Mouse (Mus musculus) lung, embryonic 16.5 days (tissue): ENCODE results near the gene Lsm12. TPM values are rescaled to one million over a fixed set of nuclear protein-coding genes. Genes with fewer than 3 reads are reported as not detected.
A peak's percentile ranks its signal among the peaks of the same experiment; 100 is the strongest.

Experiments used
- ATAC-seq: fragments of 200-750 bp; cut with Nextera tagmentation; 2 replicates; pipeline ENCODE4 v1.8.0; 2017; ENCODE audit warnings: low read depth, mild to moderate bottlenecking, moderate library complexity
- H3K27ac ChIP-seq: fragments of 300-500 bp; sonication (generic); 2 replicates; pipeline ENCODE4 v1.5.1; 2014; ENCODE audit warnings: mild to moderate bottlenecking, control low read depth, low read length
- H3K27me3 ChIP-seq: fragments of 300-500 bp; sonication (generic); 2 replicates; pipeline ENCODE4 v1.6.1; 2014; ENCODE audit warnings: low read depth, low read length, mixed read lengths; ENCODE audit not compliant: control insufficient read depth, insufficient read depth
- H3K36me3 ChIP-seq: fragments of 300-500 bp; sonication (generic); 2 replicates; pipeline ENCODE4 v1.6.1; 2014; ENCODE audit warnings: low read length; ENCODE audit not compliant: control insufficient read depth, insufficient read depth
- H3K4me1 ChIP-seq: fragments of 300-500 bp; sonication (generic); replicated peaks from 2 replicates; pipeline ENCODE4 v1.6.1; 2014; ENCODE audit warnings: low read length, mixed read lengths; ENCODE audit not compliant: control insufficient read depth, insufficient read depth
- H3K4me2 ChIP-seq: fragments of 300-500 bp; sonication (generic); 2 replicates; pipeline ENCODE4 v1.6.1; 2014; ENCODE audit warnings: low read depth, low read length, control low read depth
- H3K4me3 ChIP-seq: fragments of 300-500 bp; sonication (generic); 2 replicates; pipeline ENCODE4 v1.5.1; 2014; ENCODE audit warnings: mild to moderate bottlenecking, low read length, control low read depth
- H3K9ac ChIP-seq: fragments of 300-500 bp; sonication (generic); 2 replicates; pipeline ENCODE4 v1.6.1; 2014; ENCODE audit warnings: low read length, control low read depth
- H3K9me3 ChIP-seq: fragments of 300-500 bp; sonication (generic); 2 replicates; pipeline ENCODE4 v1.6.1; 2016; ENCODE audit warnings: low read length; ENCODE audit not compliant: control insufficient read depth
- WGBS: fragments of 180-500 bp; shearing (Covaris S2); extraction: QIAGEN DNeasy Blood & Tissue Kit; methylation state at CpG from one replicate; pipeline ENCODE4 v1.1.7; 2014; 5-methylcytosine and 5-hydroxymethylcytosine counted together
- polyA plus RNA-seq: library from polyadenylated mRNA; unstranded; fragments of >200 nt; fragmentation: Nextera tagmentation; extraction: Ambion mirVana; gene quantifications from 2 replicates; pipeline ENCODE4 v1.2.1, GENCODE M21; 2015

The Lsm12 gene
- polyA plus RNA-seq, 1 experiment from 2014 or later: 130 TPM

- no peaks in the 10 kb centered on the region for H3K9me3 ChIP-seq
- no peak overlapping the region; the same call in 1 of the 2 replicates for H3K9ac ChIP-seq
- no peak overlapping the region for H3K4me3 ChIP-seq
- WGBS: 51% methylated on average over 5 of the region's 5 CpGs
- no peak overlapping the region; the same call in 1 of the 2 replicates for H3K4me2 ChIP-seq
- H3K36me3 ChIP-seq: 0 out of 2 replicates have a peak, but pooled peaks cover 2% of the 10 kb centered on the region
- H3K27me3 ChIP-seq: no peaks in the 10 kb centered on the region
- peak overlapping the region; percentile 25 for H3K27ac ChIP-seq
- ATAC-seq: no peak
- peaks cover 67% of the 10 kb centered on the region for H3K4me1 ChIP-seq
These were observed 40.1 kb upstream of the Lsm12 start for GRCm38 (mm10) chr11:102225221-102225620.

DNA sequence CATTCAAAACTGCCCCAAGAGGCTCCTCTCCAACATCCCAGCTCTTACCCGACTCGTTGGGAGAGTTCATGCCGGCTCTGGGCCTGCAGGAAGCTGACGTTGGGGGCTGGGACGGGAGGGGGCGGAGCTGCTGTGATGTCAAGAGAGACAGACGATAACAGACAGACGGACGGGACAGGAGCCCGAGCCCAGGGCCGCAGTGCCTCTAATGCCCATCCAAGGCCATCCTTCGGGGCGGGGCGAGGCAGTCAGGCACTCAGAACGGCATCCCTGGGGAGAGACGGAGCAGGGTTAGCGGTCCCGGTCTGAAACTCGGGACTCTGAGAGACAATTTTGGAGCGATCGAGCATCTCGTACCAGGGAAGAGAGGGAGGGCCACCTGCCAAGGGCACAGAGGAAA is 39.6 kb upstream of the Lsm12 start:
- H3K27me3 ChIP-seq: no peaks in the 10 kb centered on the region
- H3K27ac ChIP-seq: no peak overlapping the region
- no peaks in the 10 kb centered on the region for H3K9me3 ChIP-seq
- peaks cover 72% of the 10 kb centered on the region for H3K4me1 ChIP-seq
- 0 out of 2 replicates have a peak, but pooled peaks cover 2% of the 10 kb centered on the region for H3K36me3 ChIP-seq
- H3K4me3 ChIP-seq: peak overlapping the region; percentile 19; the same call in 1 of the 2 replicates
- WGBS: 11% methylated on average over 22 of the region's 22 CpGs
- 0 out of 2 replicates have a peak, but pooled peaks have one; percentile 2 for ATAC-seq
- H3K9ac ChIP-seq: peak overlapping the region; percentile 40
- peak overlapping the region; percentile 51 for H3K4me2 ChIP-seq

DNA sequence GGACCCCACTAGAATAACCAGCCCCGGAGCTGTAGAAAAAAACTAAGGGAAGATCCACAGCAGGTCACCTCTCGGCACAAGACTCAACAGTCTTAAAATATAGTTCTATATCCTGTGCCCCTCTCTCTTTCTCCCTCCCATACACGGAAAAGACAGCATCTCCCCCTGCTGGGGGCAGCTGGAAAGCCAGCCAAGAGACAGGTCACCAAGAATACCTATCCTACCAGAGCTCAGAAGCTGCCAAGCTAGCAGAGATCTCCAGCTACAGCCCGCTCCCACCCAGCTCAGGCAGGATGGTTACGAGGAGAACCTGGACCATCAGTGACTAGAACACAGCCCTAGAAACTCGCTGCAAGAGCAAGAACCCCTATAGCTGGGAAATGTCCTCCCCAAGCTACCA is 38.1 kb upstream of the Lsm12 start:
- WGBS: 35% methylated on average over 6 of the region's 6 CpGs
- Histone ChIP-seq H3K36me3 (0 out of 2 replicates have a peak, but pooled peaks cover 2% of the 10 kb centered on the region), H3K27me3 (no peaks in the 10 kb centered on the region), H3K4me3 (no peak overlapping the region), H3K9me3 (no peaks in the 10 kb centered on the region), H3K4me2 (no peak overlapping the region), H3K27ac (no peak overlapping the region), H3K9ac (no peak overlapping the region), H3K4me1 (peaks cover 77% of the 10 kb centered on the region)
- ATAC-seq: no peak

DNA sequence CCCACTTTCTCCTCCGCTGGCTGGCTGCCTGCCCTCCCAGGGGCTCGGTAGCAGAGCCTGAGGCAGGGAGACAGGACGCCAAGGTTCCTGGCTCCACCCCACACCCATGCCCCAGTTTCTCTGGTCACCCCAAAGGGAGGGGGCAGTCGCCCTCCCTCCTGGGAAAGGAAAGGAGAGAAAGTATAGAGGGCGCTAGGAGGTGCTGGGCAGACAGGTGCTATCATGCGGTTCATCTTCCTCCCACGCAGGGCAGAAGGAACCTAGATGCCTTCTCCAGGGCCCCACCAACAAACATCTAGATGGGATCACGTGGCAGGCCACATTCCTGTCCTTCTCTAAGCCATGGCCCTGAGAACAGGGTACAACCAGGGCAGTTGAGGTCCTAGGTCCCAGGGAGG is 36.9 kb upstream of the Lsm12 start:
- no peak overlapping the region for H3K4me3 ChIP-seq
- H3K4me1 ChIP-seq: peaks cover 77% of the 10 kb centered on the region
- no peak overlapping the region for H3K27ac ChIP-seq
- H3K27me3 ChIP-seq: no peaks in the 10 kb centered on the region
- 51% methylated on average over 8 of the region's 8 CpGs for WGBS
- ATAC-seq: no peak
- H3K4me2 ChIP-seq: no peak overlapping the region
- peak overlapping the region; percentile 14; the same call in 1 of the 2 replicates for H3K9ac ChIP-seq
- no peaks in the 10 kb centered on the region for H3K9me3 ChIP-seq
- H3K36me3 ChIP-seq: 0 out of 2 replicates have a peak, but pooled peaks cover 2% of the 10 kb centered on the region

GRCm38 (mm10) chr11:102221243-102221953 is 36.3 kb upstream of the Lsm12 start:
- Histone ChIP-seq H3K27me3 (no peaks in the 10 kb centered on the region), H3K4me3 (no peak overlapping the region), H3K36me3 (0 out of 2 replicates have a peak, but pooled peaks cover 2% of the 10 kb centered on the region), H3K4me1 (peaks cover 76% of the 10 kb centered on the region), H3K27ac (no peak overlapping the region), H3K9me3 (no peaks in the 10 kb centered on the region), H3K4me2 (no peak overlapping the region), H3K9ac (peak overlapping the region; percentile 14; the same call in 1 of the 2 replicates)
- ATAC-seq: no peak
- 80% methylated on average over 8 of the region's 8 CpGs for WGBS

DNA sequence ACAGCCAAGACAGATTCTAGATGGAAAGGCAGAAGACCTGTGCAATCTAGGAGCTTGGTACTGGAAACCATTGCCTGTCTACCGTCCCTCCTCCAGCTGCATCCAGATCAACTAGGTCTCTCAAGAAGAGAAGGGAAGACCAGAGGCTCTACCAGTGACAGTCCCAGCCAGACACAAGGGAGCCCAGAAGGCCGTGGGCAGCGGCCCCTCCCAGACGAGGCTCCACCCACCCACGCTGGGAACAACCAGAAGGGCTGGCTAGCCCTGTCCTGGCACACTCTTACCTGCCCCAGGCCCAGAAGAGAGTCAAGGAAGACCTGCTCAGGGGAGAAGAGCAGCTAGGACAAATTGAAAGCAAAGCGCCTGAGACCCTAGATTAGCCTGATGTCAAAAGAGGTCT is 35.4 kb upstream of the Lsm12 start:
- 49% methylated on average over 6 of the region's 6 CpGs for WGBS
- no peak overlapping the region for H3K4me2 ChIP-seq
- H3K36me3 ChIP-seq: 0 out of 2 replicates have a peak, but pooled peaks cover 2% of the 10 kb centered on the region
- ATAC-seq: no peak
- H3K4me1 ChIP-seq: peaks cover 76% of the 10 kb centered on the region
- no peak overlapping the region for H3K27ac ChIP-seq
- no peak overlapping the region for H3K9ac ChIP-seq
- H3K27me3 ChIP-seq: no peaks in the 10 kb centered on the region
- no peaks in the 10 kb centered on the region for H3K9me3 ChIP-seq
- H3K4me3 ChIP-seq: no peak overlapping the region

DNA sequence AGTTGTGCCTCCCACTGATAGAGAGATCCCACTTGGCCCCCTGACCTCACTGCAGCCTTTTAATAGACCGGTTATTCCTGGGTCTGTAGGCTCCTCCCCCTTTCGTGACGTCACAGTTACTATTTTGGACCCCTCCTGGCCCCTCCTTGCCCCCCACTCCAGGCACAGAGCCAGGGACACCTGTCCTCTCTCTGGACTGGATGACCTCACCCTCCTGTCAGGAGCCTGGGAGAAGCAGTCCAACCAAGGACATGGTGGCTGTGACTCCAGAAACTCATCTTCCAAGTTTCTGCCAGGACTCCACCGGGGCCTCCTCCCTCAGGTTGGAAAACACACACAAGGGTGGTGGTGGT is 34.9 kb upstream of the Lsm12 start:
- Histone ChIP-seq H3K4me3 (no peak overlapping the region), H3K9me3 (no peaks in the 10 kb centered on the region), H3K9ac (no peak overlapping the region), H3K4me1 (peaks cover 76% of the 10 kb centered on the region), H3K36me3 (0 out of 2 replicates have a peak, but pooled peaks cover 2% of the 10 kb centered on the region), H3K27ac (no peak overlapping the region), H3K4me2 (no peak overlapping the region), H3K27me3 (no peaks in the 10 kb centered on the region)
- WGBS: 35% methylated on average over 4 of the region's 4 CpGs
- no peak for ATAC-seq

GRCm38 (mm10) chr11:102219247-102219993 is 34.3 kb upstream of the Lsm12 start:
- peaks cover 76% of the 10 kb centered on the region for H3K4me1 ChIP-seq
- peak overlapping the region; percentile 98 for H3K27ac ChIP-seq
- H3K27me3 ChIP-seq: no peaks in the 10 kb centered on the region
- H3K4me3 ChIP-seq: peak overlapping the region; percentile 22
- 0 out of 2 replicates have a peak, but pooled peaks cover 2% of the 10 kb centered on the region for H3K36me3 ChIP-seq
- peak; percentile 1; the same call in 1 of the 2 replicates for ATAC-seq
- peak overlapping the region; percentile 54; the same call in 1 of the 2 replicates for H3K9ac ChIP-seq
- peak overlapping the region; percentile 73 for H3K4me2 ChIP-seq
- no peaks in the 10 kb centered on the region for H3K9me3 ChIP-seq
- 45% methylated on average over 14 of the region's 14 CpGs for WGBS

DNA sequence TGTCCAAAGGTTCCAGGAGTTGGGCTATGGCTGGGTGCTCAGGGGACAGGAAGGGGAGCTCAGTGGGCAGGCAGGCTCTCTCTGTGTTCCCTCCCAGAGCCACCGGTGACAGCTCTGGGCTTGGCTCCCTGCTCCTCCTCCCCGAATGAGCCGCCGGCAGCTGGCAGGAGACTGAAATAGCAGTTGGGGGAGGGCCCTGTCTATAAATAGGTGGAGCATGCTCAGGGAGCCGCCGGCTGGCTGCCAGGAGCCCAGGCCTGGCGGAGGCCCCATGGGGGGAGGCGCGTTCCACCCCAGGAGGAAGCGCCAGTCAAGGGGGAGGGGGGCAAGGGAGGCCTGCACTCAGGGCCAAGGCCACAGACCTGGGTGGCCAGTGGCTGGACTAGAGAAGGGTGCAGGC is 33.7 kb upstream of the Lsm12 start:
- Histone ChIP-seq H3K4me2 (peak overlapping the region; percentile 73), H3K36me3 (0 out of 2 replicates have a peak, but pooled peaks cover 2% of the 10 kb centered on the region), H3K4me1 (peaks cover 79% of the 10 kb centered on the region), H3K4me3 (peak overlapping the region; percentile 58), H3K27me3 (no peaks in the 10 kb centered on the region), H3K27ac (peak overlapping the region; percentile 98), H3K9me3 (no peaks in the 10 kb centered on the region), H3K9ac (peak overlapping the region; percentile 68)
- 0% methylated on average over 10 of the region's 10 CpGs for WGBS
- peak; percentile 80 for ATAC-seq
